Comparison of ENCODE assay signal across 20 mouse cellular contexts in genomic region chr4:149215982-149216381, GRCm38 (mm10). TPM values are rescaled to one million over a fixed set of nuclear protein-coding genes. Genes with fewer than 3 reads are reported as not detected.
A peak's percentile ranks its signal among the peaks of the same experiment; 100 is the strongest.
DNase-seq lines count a peak whose midpoint lies in the region; ATAC-seq and TF ChIP-seq lines count a peak whose summit lies in the region.
"Had no signal": no experiment of that assay in that cellular context is flagged by ENCODE, and none has a peak within 500 bp of the region (broad histone marks: within the 10 kb centered on the region; RNA-seq: fewer than 3 reads in every experiment).

No protein-coding gene starts in this region.

- 0 out of 2 replicates have a peak, but pooled peaks cover 5% of the 10 kb centered on the region for H3K36me3 ChIP-seq in thymus, adult 2 months (ENCODE audit: control insufficient read depth, insufficient read depth, low read length)
- peaks cover 51% of the 10 kb centered on the region for H3K36me3 ChIP-seq in embryonic facial prominence, embryonic 15.5 days

- no peaks in the 10 kb centered on the region for H3K9me3 ChIP-seq in embryonic facial prominence, embryonic 15.5 days (replicated peaks)

- no peak overlapping the region for H3K4me3 ChIP-seq in thymus, adult 2 months (ENCODE audit: control insufficient read depth, insufficient read depth, low read length)
- no peak overlapping the region for H3K4me3 ChIP-seq in embryonic facial prominence, embryonic 15.5 days (replicated peaks)
- H3K4me3 ChIP-seq: heart, embryonic 12.5 days had no signal

- no peak for TF ChIP-seq POLR2A in thymus, adult 2 months (IDR thresholded peaks at IDR 0.05; ENCODE audit: control insufficient read depth, extremely low read depth, insufficient read depth, low read length, poor library complexity)

- ATAC-seq in embryonic facial prominence, embryonic 15.5 days (ENCODE audit: insufficient number of reproducible peaks, low FRiP score, low TSS enrichment, low read depth), result no peak
- ATAC-seq: forebrain, embryonic 16.5 days; hindbrain, embryonic 16.5 days had no signal

- 0 out of 2 replicates have a peak, but pooled peaks cover 3% of the 10 kb centered on the region for H3K4me1 ChIP-seq in thymus, adult 2 months (replicated peaks; ENCODE audit: control insufficient read depth, insufficient read depth, low read length)
- peaks cover 23% of the 10 kb centered on the region for H3K4me1 ChIP-seq in embryonic facial prominence, embryonic 15.5 days

- H3K4me2 ChIP-seq in embryonic facial prominence, embryonic 15.5 days (replicated peaks), result no peak overlapping the region
- H3K4me2 ChIP-seq: heart, embryonic 12.5 days; liver, embryonic 11.5 days; lung, embryonic 14.5 days had no signal

- no peak for TF ChIP-seq CTCF in thymus, adult 2 months (IDR thresholded peaks at IDR 0.05; ENCODE audit: borderline replicate concordance, control insufficient read depth, extremely low read depth, insufficient read depth, low read length, poor library complexity)

- WGBS in thymus, adult 2 months, result 85% methylated on average over 9 of the region's 9 CpGs
- 43% methylated on average over 9 of the region's 9 CpGs for WGBS in embryonic facial prominence, embryonic 15.5 days

- no peaks in the 10 kb centered on the region for H3K27me3 ChIP-seq in thymus, adult 2 months (ENCODE audit: control insufficient read depth, insufficient read depth, low read length)
- no peaks in the 10 kb centered on the region for H3K27me3 ChIP-seq in embryonic facial prominence, embryonic 15.5 days
- H3K27me3 ChIP-seq: heart, embryonic 12.5 days had no signal

- DNase-seq in thymus, adult 2 months, result peak; percentile 7
- DNase-seq in thymus, adult 18-20 months, result no peak
- DNase-seq in mesoderm, embryonic 11.5 days (ENCODE audit: low read depth, low spot score), result peak; percentile 10
- DNase-seq in right cerebral cortex, postnatal 10 days (ENCODE audit: low spot score in 2 of 2), result no peak
- DNase-seq in layer of hippocampus, postnatal 25 days (ENCODE audit: extremely low spot score in 1 of 2, low spot score in 1 of 2), result no peak
- no peak for DNase-seq in liver
- DNase-seq: adrenal gland, postnatal 14 days; cerebellum, adult 11-12 months; cerebellum, postnatal 36 days; heart, postnatal 36 days; kidney, adult 9 months; kidney, postnatal 4 days; lung, embryonic 14.5 days; midbrain, embryonic 14.5 days; right cerebral cortex, postnatal 14 days had no signal

- H3K9ac ChIP-seq in embryonic facial prominence, embryonic 15.5 days, result no peak overlapping the region
- H3K9ac ChIP-seq: heart, embryonic 12.5 days; lung, embryonic 14.5 days had no signal

- no peak overlapping the region for H3K27ac ChIP-seq in thymus, adult 2 months (ENCODE audit: control insufficient read depth, insufficient read depth, low read length)
- 0 out of 2 replicates have a peak overlapping the region, but pooled peaks have one; percentile 19 for H3K27ac ChIP-seq in embryonic facial prominence, embryonic 15.5 days (replicated peaks)

RNA-seq across cellular contexts. Expression of gene Pgd, which starts 49.4 kb away (rescaled TPM):
- polyA plus RNA-seq in thymus, adult 2 months (2012; rRNA removed), result 98.7 and 107 TPM in 2 replicates
- 104 and 106 TPM in 2 replicates for polyA plus RNA-seq in embryonic facial prominence, embryonic 15.5 days (2015; fragmentation: Nextera tagmentation; extraction: Ambion mirVana)
- 10 to 100 TPM; 34.7 to 37.4 TPM for total RNA-seq in layer of hippocampus, postnatal 25 days (2021)

Comparison
In these comparisons a context has a peak if more than half of its experiments do, and no peak if none do; other contexts are left out.
1. DNase-seq: peak in thymus, adult 2 months (single experiment) and mesoderm, embryonic 11.5 days (single experiment); none in thymus, adult 18-20 months (0 of 2), right cerebral cortex, postnatal 10 days (0 of 2), layer of hippocampus, postnatal 25 days (0 of 2) and liver (single experiment).